Mouse (Mus musculus) R1 (cell line): ENCODE data around the gene Rb1.
A peak's percentile ranks its signal among the peaks of the same experiment; 100 is the strongest.

Source experiments
- DNase-seq: peaks from one replicate; pipeline ENCODE4 v3.0.0-alpha.2; 2018; ENCODE audit warnings: low read depth, low spot score

The Rb1 gene

GRCm38 (mm10) chr14:73336316-73337080, 10.9 kb upstream of the Rb1 start:
- no peak for DNase-seq

DNA sequence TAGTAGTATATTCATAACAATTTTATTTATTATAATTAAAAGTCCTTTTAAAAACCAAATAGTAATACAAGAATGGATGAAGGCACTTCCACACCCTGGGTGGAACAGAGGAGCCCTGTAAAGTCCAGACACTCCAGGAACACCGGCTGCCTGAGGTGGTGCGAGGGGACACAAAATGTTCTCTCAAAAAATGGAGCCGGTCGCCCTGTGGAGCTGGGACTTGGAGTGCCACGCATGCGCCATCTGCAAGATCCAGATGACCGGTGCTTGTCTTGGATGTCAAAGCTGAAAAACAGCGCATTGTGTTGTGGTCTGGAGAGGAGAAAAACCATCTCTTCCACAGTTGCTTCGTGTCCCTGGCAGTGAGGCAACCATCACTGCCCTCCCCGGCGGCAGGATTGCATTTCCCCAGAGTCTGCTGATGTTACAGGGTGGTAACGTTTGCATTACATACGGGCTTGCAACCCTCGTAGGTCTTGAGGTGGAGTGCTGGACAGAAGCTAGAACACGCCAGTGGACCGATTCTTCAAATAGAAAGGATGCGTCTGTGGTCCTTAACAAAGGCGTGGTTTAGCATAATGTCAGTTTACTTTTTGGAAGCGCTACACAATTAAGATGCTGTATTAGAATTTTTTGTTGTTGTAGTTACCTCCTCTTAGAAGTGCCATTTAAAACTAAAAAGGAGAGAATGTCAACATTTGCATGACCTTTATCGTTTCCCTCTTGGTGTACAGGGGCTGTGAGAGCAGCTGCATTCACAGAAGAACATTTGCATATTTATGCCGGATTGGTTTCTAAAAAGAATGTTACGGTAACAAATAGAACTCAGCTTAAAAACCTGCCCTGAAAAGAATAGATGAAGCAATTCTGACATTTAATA, 9.5 kb upstream of the Rb1 start:
- peak; percentile 23 for DNase-seq

GRCm38 (mm10) chr14:73333880-73334279, 8.3 kb upstream of the Rb1 start:
- DNase-seq = no peak

DNA sequence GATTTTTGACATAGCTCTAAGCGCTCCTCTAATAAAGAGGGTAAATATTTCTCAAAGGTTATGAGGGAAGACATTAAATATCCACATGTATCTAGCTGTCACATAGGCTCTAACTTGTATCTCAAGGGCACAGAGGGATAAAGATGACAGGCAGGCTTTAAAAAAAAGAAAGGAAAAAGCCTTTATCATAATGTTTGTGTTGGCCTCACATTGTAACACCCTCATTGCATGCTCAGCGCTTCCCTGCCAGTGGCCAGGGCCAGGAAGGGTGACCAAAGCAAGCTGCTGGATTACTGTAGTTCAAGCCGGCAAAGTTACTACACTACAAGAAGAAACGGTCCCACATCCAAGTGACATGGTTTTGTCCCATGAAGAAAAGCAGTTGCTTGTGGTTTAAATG, 5.8 kb upstream of the Rb1 start:
- no peak for DNase-seq

DNA sequence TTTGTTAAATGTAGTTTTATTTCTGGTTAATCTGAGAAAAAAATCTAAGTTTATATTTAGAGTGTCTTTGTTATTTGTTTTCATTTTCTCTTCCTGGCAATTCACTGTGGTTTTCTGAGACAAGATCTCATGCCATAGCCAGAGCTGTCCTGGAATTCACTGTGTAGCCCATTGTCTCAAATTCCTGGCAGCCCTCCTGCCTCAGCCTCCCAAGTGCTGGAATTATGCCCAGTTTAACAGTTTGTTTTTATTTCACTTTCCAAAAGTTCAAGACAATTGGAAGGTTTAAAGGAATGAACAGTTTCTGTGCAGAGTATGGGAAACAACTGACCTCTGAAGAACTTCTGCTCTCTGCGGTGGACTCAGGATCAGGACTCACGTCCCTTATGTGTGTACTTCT, 4.2 kb upstream of the Rb1 start:
- DNase-seq = no peak

DNA sequence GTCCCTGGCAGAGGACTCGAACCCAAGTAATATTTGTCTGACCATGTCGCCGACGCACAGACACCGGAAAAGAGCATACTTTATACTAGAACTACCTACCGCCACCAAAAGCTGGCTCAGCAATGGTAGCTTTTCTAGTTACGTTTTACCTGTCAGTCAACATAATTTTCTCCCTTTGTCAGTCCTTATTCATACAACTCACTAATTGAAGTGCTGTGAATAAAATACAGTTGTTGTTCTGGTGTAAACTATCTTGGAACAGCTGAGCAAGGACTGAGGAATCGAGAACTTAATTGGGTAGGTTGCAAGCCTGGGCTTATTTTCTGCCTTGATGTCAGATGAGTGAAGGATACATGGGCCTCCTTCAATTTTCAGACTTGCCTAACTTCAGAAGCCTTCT, 889 bp upstream of the Rb1 start:
- DNase-seq = no peak

DNA sequence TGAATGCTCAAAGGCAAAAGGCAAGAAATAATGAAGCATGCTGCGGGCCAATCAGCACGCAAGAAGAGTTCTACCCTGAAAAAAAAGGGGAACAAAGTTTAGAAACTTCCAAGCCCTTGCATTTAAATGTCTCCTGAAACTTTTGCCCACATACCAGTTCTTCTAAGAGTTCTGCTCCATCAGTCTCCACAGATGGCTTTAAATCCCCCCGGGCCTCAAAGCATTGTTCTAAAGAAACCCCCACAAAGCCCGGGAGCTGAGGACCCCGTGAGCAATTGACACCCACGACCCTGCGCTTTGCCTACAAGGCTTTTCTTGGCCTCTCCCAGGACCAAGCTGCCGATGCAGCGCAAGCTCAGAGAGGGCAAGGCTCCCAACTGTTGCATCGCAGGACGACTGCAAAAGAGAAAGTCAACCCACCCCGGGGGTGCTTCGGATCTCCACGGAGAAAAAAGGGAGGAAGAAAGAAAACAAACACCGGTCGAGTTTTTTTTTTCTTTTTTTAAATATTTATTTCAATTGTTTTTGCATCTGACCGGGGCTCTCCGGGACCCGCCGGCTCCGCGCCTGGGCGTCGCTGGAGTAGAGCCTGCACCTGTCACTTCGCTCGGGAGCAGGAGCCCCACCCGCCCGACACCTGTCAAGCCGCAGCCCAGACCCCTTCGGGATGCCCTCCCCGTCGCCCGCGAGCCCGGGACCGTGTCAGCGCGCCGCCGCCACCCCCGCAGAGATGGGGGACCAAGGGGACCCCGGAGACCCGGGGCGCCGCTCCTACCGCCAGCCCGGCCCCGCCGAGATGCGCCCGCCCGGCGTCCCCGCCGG, 777 bp downstream of the Rb1 start:
- peak; percentile 67 for DNase-seq

GRCm38 (mm10) chr14:73323965-73324364, 1.7 kb downstream of the Rb1 start:
- DNase-seq = no peak

GRCm38 (mm10) chr14:73322142-73322541, 3.5 kb downstream of the Rb1 start:
- DNase-seq = no peak

DNA sequence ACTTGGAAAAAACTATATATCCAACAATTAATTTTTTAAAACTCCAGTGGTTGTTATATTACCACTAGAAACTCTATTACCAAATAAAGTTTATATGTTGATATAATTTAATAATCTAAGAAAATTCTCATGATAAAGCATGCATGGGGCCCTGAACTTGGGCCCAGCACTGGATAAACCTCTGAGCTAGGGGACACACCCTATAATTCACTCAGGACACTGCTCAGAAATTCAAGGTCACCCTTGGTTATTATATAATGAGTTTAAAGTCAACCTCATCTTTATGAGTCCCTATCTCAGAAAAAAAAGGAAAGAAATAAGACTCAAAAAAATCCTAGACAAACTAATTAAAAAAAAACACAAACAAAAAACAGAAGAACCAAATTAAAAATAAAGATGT, 8.7 kb downstream of the Rb1 start:
- DNase-seq = no peak

- no peak for DNase-seq
Measured at GRCm38 (mm10) chr14:73313864-73314263, 11.8 kb downstream of the Rb1 start.

GRCm38 (mm10) chr14:73313396-73313795, 12.2 kb downstream of the Rb1 start:
- peak; percentile 26 for DNase-seq

DNA sequence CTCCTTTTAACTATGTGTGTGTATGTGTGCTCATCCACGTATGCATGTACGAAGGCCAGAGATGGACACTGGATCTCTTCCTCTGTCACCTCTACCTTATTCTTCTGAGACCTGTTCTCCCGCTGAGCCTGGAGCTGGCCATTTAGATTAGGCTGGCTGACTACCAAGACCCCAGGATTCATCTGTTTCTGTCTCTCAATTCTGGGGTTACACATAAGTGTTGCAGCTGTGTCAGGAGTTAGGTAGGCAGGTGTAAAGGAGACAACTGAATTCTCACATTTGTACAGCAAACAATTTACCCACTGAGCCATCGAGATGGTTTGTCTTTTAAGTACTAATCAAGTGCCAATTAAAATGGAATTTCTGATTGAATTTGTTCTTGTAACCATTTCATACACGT, 12.7 kb downstream of the Rb1 start:
- no peak for DNase-seq

DNA sequence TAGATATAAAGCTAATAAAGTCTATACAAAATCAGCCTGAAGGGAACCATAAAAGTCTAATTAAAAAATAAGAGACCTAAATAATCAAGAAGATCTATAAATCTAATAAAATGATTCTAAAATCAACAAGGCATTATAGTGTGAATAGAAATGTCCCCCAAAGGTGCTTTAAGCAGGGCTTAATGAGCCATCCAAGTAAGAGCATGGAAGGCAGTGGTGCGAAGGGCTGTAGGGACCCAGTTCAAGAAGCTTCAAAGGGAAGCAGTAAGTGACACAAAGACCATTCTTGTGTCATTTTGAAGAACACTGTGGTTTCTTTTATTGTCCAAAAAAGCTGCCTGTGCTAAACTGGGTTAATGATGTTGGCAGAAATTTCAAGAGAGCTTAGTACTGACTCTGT, 18.1 kb downstream of the Rb1 start:
- no peak for DNase-seq

GRCm38 (mm10) chr14:73303193-73303592, 22.4 kb downstream of the Rb1 start:
- DNase-seq = peak; percentile 51

GRCm38 (mm10) chr14:73301856-73302255, 23.8 kb downstream of the Rb1 start:
- no peak for DNase-seq

DNA sequence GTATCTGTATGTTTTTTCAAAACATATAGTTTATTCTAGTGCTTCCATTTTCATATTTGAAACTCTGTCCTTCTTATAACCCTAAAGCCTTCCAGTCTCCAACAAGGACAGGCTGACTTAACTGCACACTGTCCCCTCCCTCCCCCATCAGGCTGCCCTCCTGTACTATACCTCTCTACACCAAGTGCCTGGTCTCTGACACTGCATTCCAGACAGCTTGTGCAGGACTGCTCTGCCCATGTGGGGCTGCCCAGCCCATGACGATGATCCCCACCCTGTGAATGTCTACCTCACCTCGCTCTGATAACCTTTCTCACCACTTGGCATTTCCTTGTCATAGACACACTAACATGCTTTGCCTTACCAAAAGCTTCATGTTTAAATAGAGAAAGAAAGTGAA, 30.1 kb downstream of the Rb1 start:
- DNase-seq = no peak

- no peak for DNase-seq
Measured at GRCm38 (mm10) chr14:73293616-73294015, 32.0 kb downstream of the Rb1 start.

DNA sequence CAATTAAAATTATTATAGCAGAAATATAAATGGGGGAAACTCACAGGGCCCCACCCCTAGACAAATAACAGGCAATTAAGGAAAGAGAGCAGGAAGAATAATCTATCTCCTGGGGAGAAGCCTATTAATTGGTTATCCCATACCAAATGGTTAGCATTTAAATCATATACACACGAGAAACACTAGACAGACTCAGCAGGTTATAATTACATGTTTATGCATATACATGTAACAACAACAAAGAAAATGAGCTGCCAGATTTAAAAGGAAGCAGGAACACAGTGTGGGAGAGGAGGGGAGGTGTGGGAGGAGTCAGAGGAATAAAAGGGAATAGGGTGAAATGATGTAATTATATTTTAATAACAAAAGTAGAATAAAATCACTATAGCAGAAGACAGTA, 33.2 kb downstream of the Rb1 start:
- DNase-seq = no peak

- no peak for DNase-seq
Measured at GRCm38 (mm10) chr14:73289915-73290314, 35.7 kb downstream of the Rb1 start.

GRCm38 (mm10) chr14:73280996-73281395, 44.6 kb downstream of the Rb1 start:
- no peak for DNase-seq

DNA sequence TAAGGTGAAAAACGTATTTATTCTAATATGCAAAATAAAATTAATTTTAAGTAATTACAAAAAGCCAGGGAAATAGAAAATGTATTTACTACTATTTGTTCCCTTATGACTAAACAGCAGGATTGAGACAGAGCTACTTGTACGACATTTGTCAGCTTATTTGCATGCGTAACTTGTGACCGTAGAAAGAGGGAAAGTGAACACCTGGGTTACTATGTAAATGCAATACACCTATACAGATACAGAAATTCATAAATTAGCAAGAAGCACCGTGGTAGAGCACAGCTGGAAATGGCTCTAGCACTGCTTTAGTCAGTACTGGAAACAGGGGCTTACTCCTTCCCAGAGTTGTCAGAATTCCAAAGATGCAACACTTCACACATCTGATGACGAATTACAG, 46.5 kb downstream of the Rb1 start:
- DNase-seq = no peak
